Mouse (Mus musculus) C2C12 (cell line): Measurements from ENCODE around the gene Pcare. TPM values are rescaled to one million over a fixed set of nuclear protein-coding genes. Genes with fewer than 3 reads are reported as not detected.

Experiments
- H3K27me3 ChIP-seq: one replicate; pipeline ENCODE4 v1.6.1; 2011; ENCODE audit not compliant: control insufficient read depth, insufficient read depth, insufficient read length
- H3K36me3 ChIP-seq: one replicate; pipeline ENCODE4 v1.6.1; 2011; ENCODE audit not compliant: control insufficient read depth, insufficient read depth
- H3K4me3 ChIP-seq: one replicate; pipeline ENCODE4 v1.5.1; 2011; ENCODE audit warnings: mild to moderate bottlenecking, control low read depth; ENCODE audit not compliant: poor library complexity, insufficient read depth, severe bottlenecking
- H3K79me2 ChIP-seq: one replicate; pipeline ENCODE4 v1.6.1; 2011; ENCODE audit not compliant: control insufficient read depth, insufficient read depth
- H3K79me3 ChIP-seq: one replicate; pipeline ENCODE4 v1.6.1; 2011; ENCODE audit warnings: low read depth, control low read depth
- H3ac ChIP-seq: one replicate; pipeline ENCODE3; 2011; ENCODE audit warnings: low read depth; ENCODE audit not compliant: control insufficient read depth, insufficient read length
- CEBPB ChIP-seq: IDR thresholded peaks from one replicate; pipeline ENCODE4 v1.6.1; 2011; ENCODE audit warnings: low read depth, mild to moderate bottlenecking, control low read depth, moderate library complexity
- CTCF ChIP-seq: IDR thresholded peaks from one replicate; pipeline ENCODE4 v1.5.1; 2011; ENCODE audit not compliant: control insufficient read depth, insufficient read depth, insufficient read length
- FOSL1 ChIP-seq: IDR thresholded peaks from one replicate; pipeline ENCODE4 v1.8.0; 2011; ENCODE audit warnings: mild to moderate bottlenecking, low read length; ENCODE audit not compliant: poor library complexity, insufficient read depth, severe bottlenecking
- MAX ChIP-seq: IDR thresholded peaks from one replicate; pipeline ENCODE4 v1.6.1; 2011; ENCODE audit warnings: mild to moderate bottlenecking, control low read depth
- MYOD1 ChIP-seq: IDR thresholded peaks from one replicate; pipeline ENCODE4 v1.6.1; 2011; ENCODE audit warnings: low read depth; ENCODE audit not compliant: control insufficient read depth, insufficient read length
- MYOG ChIP-seq: IDR thresholded peaks from one replicate; pipeline ENCODE4 v1.6.1; 2011; ENCODE audit not compliant: control insufficient read depth, insufficient read length; ENCODE audit errors: extremely low read depth
- USF1 ChIP-seq: IDR thresholded peaks from one replicate; pipeline ENCODE4 v1.6.1; 2011; ENCODE audit warnings: low read depth, mild to moderate bottlenecking, control low read depth, moderate library complexity
- polyA plus RNA-seq: library from polyadenylated mRNA; unstranded; fragments of >200 nt; fragmentation: generic; extraction: Trizol; gene quantifications from one replicate; pipeline ENCODE4 v1.2.1, GENCODE M21; 2012; ENCODE audit warnings: missing spikeins

Pcare gene
- polyA plus RNA-seq, 1 experiment, result not detected

GRCm38 (mm10) chr17:71695716-71696315 is 56.9 kb downstream of the Pcare start:
- H3K27me3 ChIP-seq, result peaks cover 4% of the 10 kb centered on the region

GRCm38 (mm10) chr17:71695151-71695550 is 57.5 kb downstream of the Pcare start:
- Histone ChIP-seq H3K27me3 (no peaks in the 10 kb centered on the region), H3K36me3 (no peaks in the 10 kb centered on the region), H3K79me2 (no peaks in the 10 kb centered on the region), H3K79me3 (no peaks in the 10 kb centered on the region), H3ac (no peak overlapping the region), H3K4me3 (no peak overlapping the region)
- no peak for TF ChIP-seq MYOD1

More at GRCm38 (mm10) chr17:71695716-71696315, 56.9 kb downstream of the Pcare start:
- Histone ChIP-seq H3K79me3 (no peaks in the 10 kb centered on the region), H3K36me3 (no peaks in the 10 kb centered on the region), H3K4me3 (no peak overlapping the region), H3ac (no peak overlapping the region), H3K79me2 (no peaks in the 10 kb centered on the region)
- TF ChIP-seq CTCF, result no peak
- TF ChIP-seq CEBPB, result no peak
- TF ChIP-seq USF1, result no peak

- H3K27me3 ChIP-seq, result no peaks in the 10 kb centered on the region
- H3K79me2 ChIP-seq, result no peaks in the 10 kb centered on the region
- no peaks in the 10 kb centered on the region for H3K79me3 ChIP-seq
- no peaks in the 10 kb centered on the region for H3K36me3 ChIP-seq
- TF ChIP-seq FOSL1, result no peak
- TF ChIP-seq USF1, result no peak
- TF ChIP-seq MYOD1, result no peak
- TF ChIP-seq MAX, result no peak
- TF ChIP-seq CTCF, result no peak
- TF ChIP-seq CEBPB, result no peak
- no peak for TF ChIP-seq MYOG
- no peak overlapping the region for H3ac ChIP-seq
- no peak overlapping the region for H3K4me3 ChIP-seq
Observed at GRCm38 (mm10) chr17:71693780-71694179, 58.9 kb downstream of the Pcare start.

Other genes starting within 250 kb of the Pcare start
- gene Ndc80, start 226.0 kb downstream of the Pcare start, polyA plus RNA-seq, result 15.7 TPM
- 0.07 TPM for gene Spdya, start 200.8 kb downstream of the Pcare start, polyA plus RNA-seq
- gene Wdr43, start 137.0 kb downstream of the Pcare start, polyA plus RNA-seq, result 34.4 TPM
- gene Togaram2, start 79.6 kb downstream of the Pcare start, polyA plus RNA-seq, result not detected
- gene Clip4, start 15.6 kb upstream of the Pcare start, polyA plus RNA-seq, result 1.3 TPM